Mouse (Mus musculus): ENCODE measurements around the gene Zfp219.

Gene Zfp219

GRCm38 (mm10) chr14:52018248-52019050, 2.1 kb downstream of the Zfp219 start:
- no peak for DNase-seq

GRCm38 (mm10) chr14:52017662-52018061, 2.9 kb downstream of the Zfp219 start:
- no peak for DNase-seq

GRCm38 (mm10) chr14:52016625-52017405, 3.7 kb downstream of the Zfp219 start:
- peak; percentile 53 to 60 for DNase-seq

- no peak for DNase-seq
These were observed 5.0 kb downstream of the Zfp219 start, which contains the start of gene Tmem253 for GRCm38 (mm10) chr14:52015445-52016100. Gene Tmem253, plus strand, starts transcription at chr14:52015658.

GRCm38 (mm10) chr14:52014761-52015311, 5.7 kb downstream of the Zfp219 start:
- peak; percentile 58 to 74 for DNase-seq

- no peak for DNase-seq
These were observed 6.2 kb downstream of the Zfp219 start for GRCm38 (mm10) chr14:52014271-52014760.

GRCm38 (mm10) chr14:52013771-52014219, 6.7 kb downstream of the Zfp219 start:
- DNase-seq: peak in 1 of 2 experiments; percentile 57

- DNase-seq: no peak
These were observed 7.4 kb downstream of the Zfp219 start for GRCm38 (mm10) chr14:52013021-52013610.

- DNase-seq: no peak
These were observed 8.0 kb downstream of the Zfp219 start for GRCm38 (mm10) chr14:52012553-52012952.

GRCm38 (mm10) chr14:52012085-52012484, 8.4 kb downstream of the Zfp219 start:
- DNase-seq: no peak

GRCm38 (mm10) chr14:52011683-52012082, 8.8 kb downstream of the Zfp219 start:
- no peak for DNase-seq

- DNase-seq: peak; percentile 87
These were observed 10.0 kb downstream of the Zfp219 start for GRCm38 (mm10) chr14:52010446-52011111.

- no peak for DNase-seq
These were observed 10.7 kb downstream of the Zfp219 start for GRCm38 (mm10) chr14:52009841-52010240.

GRCm38 (mm10) chr14:52009361-52009760, 11.2 kb downstream of the Zfp219 start:
- DNase-seq: no peak

- peak; percentile 91 to 96 for DNase-seq
These were observed 12.0 kb downstream of the Zfp219 start for GRCm38 (mm10) chr14:52008321-52009203.

GRCm38 (mm10) chr14:52006771-52007170, 13.8 kb downstream of the Zfp219 start:
- no peak for DNase-seq

GRCm38 (mm10) chr14:52006241-52006640, 14.3 kb downstream of the Zfp219 start:
- no peak for DNase-seq

GRCm38 (mm10) chr14:52005616-52006015, 14.9 kb downstream of the Zfp219 start:
- no peak for DNase-seq

- DNase-seq: no peak
These were observed 15.4 kb downstream of the Zfp219 start for GRCm38 (mm10) chr14:52005141-52005540.

GRCm38 (mm10) chr14:52003981-52004495, 16.5 kb downstream of the Zfp219 start:
- no peak for DNase-seq

Measured in kidney, postnatal 36 days (tissue).